Mouse (Mus musculus) thymus, postnatal 10 days (tissue): ENCODE measurements around the gene Itpr1.

ENCODE experiments used
- DNase-seq, 2 experiments: peaks; one replicate each; pipeline ENCODE4 v3.0.0; 2021; ENCODE audit warnings: low spot score in 2 of 2

The Itpr1 gene

GRCm38 (mm10) chr6:108239056-108239455 is 26.2 kb downstream of the Itpr1 start:
- no peak for DNase-seq

DNA sequence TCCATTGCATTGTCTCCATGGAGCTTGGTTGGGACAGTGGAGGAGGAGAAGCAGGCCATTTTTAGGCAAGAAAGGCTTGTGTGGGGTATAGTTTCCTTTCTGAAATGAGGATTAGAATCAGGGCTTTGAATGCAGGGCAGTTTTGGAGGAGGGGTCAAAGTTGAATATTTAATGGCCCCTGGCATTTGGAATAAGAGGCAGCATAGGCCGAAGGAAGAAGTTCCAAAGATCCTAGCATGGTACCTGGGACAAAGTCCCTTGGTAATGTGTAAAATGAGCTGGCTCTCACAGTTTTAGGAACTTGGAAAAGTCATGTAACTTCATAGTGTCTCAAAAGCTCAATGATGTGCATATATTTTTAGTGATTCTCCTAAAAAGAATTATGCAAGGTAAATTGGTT is 27.1 kb downstream of the Itpr1 start:
- no peak for DNase-seq

DNA sequence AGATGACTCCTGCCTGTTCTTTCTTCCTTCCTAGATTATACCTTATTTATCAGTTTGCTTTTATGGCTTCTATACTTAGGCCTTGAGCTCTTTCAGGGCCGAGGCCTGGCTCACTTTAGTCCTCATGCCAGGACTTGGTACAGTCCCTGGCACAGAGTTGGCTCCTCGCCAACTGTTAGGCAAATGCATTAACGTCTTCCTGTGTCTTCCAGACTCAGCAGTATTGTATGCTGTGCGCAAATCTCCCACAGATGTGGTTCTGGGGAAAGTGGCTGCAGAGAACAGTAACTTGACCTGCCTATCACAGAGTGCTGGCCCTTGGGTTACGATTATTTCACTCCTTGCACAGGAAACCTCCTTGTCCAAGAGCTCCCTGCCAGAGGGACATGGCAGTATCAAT is 27.9 kb downstream of the Itpr1 start:
- DNase-seq = no peak

DNA sequence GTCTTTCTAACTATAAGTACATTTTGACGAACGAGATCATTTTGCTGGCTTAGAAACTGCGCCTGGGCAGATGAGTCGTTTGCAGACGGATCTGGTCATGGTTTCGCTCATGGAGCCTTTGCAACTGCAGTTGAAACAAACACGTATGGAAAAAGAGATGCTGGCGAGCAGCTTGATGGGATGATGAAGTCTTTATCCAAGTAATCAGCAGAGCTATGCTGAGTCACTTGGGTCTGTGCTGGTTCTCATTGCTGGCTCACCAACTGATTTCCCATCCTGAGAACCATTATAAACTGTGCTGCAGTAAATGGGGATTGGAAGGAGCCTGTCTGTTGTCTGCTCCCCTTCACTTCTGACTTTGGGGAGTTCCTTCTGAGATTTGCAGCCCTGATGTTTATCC is 31.7 kb downstream of the Itpr1 start:
- no peak for DNase-seq

- no peak for DNase-seq
Measured at GRCm38 (mm10) chr6:108246369-108247085, 33.6 kb downstream of the Itpr1 start.

DNA sequence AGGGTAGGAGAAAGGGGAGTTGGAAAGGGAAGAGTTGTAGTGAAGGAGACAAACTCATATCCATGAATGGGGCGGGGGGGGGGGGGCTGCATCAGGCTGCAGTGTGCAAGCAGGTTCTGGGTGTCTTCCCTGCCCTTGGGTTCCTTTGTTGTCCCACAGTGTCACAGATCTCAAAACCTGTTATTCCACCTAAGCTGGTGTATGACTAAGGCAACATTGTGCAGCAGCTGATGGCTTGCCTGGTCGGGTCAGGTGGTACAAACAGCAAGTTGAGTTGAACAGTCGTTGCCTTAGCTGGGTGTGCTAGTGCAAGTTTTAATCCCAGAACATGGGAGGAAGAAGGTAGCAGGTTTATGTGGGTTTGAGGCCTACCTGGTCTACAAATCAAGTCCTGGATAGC is 34.3 kb downstream of the Itpr1 start:
- DNase-seq = no peak

GRCm38 (mm10) chr6:108248519-108248918 is 35.6 kb downstream of the Itpr1 start:
- no peak for DNase-seq

DNA sequence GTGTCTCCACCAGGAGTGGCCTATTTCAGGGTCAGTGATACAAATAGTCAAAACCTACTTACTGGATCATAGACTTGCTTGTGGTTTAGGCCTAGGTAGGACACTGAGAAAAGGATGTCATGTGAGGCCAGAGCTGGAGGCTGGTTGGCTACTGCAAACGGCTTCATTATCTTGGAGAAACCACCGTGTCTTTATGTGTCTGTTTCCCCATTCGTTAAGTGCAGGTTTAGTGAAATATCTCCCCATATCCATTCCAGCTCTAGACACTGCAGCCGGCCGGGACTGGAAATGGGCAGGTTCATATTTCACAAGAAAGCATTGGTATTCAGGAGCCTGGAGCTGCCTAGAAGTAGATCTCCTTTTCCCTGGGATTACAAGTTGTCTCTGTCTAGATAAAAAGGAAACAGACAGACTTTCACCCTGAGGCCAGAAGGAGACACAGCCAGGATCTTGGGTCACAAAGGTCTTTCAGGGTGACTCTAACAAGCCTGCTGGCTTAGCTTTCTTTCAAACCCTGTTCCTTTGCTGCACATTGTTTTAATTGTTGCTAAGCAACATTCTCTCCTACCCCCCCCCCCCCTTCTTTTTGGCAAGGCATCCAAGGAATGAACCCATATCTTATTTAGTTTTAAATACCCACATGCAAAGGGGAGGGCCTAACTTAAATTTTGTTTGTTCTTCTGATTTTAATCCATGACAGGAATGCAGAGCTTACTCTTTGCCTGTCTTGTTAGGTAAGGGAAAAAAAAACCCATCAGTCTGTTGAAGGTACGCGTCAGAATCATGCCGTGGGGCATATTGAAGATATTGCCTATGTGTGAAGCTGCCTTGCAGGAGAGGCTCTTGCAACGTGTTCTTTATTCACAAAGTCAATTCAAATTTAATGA is 36.4 kb downstream of the Itpr1 start:
- DNase-seq = no peak

DNA sequence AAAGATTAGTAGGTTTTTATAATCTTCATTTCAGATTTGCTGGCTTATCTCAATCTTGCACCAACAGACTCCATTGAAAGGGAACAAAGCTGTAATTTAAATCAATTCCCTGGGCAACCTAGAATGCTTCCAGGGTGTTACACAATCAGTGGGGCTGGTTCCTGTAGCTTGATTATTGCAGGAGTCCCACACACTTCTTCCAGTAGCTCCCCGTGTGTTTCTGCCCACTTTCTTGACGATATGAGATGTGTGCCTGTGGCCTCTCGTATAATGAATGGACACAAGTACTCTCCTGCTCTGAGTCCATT is 37.0 kb downstream of the Itpr1 start:
- no peak for DNase-seq

GRCm38 (mm10) chr6:108250416-108250815 is 37.5 kb downstream of the Itpr1 start:
- no peak for DNase-seq

DNA sequence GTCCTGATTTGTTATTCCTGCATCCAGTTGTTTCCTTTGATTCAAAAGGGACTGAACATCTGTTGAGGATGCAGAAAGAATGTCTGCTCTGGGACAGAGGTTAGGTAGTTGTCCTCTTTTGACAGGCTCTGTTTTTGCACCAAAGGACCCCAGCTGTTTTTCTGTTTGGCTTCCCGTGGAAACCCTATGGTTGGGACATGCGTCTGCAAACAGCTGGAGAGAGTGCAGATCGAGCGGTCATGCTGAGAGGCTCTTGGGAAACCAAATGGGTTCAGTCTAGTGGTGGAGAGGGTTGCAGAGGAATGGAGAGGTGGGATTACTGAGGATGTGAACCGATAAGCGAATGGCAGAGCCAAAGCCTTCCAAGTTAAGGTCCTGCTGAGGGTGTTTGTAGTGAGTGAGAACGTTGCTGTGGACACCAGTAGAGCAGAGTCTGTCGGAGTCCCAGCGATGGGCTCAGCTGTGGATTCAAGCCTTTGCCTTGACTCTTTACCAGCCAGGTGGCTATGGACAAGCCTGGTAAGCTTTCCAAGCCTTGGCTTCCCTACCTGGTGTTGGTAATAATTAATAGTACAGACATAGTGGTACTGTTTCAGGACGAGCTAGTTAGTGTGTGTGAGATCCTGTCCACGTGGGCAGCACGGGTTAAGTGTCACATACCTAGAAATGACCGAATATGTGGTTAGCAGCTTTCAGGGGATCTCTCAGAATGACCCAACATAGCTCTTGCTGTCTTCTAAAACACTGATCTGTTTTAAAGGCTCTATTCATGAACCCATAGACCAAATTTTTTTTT is 39.9 kb downstream of the Itpr1 start:
- DNase-seq = no peak

GRCm38 (mm10) chr6:108254132-108255064 is 41.5 kb downstream of the Itpr1 start:
- no peak for DNase-seq

DNA sequence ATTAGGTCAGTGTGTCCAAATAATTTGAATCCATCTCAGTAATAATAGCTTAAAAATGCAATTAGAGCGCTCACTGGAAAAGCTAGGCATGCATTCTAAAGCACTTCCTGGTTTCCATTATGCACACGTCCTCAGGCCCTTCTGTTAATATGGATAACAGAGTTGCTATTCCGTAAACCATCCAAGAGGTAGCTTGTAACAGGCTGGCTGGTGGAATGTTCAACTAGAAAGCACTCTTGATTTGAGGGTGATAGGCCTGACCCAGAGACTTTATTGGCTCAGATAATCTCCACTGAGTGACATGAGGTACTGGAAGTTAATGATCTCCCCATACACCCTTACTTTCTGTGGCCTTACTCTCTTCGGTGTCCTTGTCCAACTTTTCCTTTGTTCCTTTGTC is 43.0 kb downstream of the Itpr1 start:
- no peak for DNase-seq

GRCm38 (mm10) chr6:108257225-108257624 is 44.3 kb downstream of the Itpr1 start:
- no peak for DNase-seq

- no peak for DNase-seq
Measured at GRCm38 (mm10) chr6:108258631-108259030, 45.7 kb downstream of the Itpr1 start.

- peak in 1 of 2 experiments; percentile 16 for DNase-seq
Measured at GRCm38 (mm10) chr6:108259671-108260070, 46.8 kb downstream of the Itpr1 start.

- no peak for DNase-seq
Measured at GRCm38 (mm10) chr6:108261506-108261905, 48.6 kb downstream of the Itpr1 start.

DNA sequence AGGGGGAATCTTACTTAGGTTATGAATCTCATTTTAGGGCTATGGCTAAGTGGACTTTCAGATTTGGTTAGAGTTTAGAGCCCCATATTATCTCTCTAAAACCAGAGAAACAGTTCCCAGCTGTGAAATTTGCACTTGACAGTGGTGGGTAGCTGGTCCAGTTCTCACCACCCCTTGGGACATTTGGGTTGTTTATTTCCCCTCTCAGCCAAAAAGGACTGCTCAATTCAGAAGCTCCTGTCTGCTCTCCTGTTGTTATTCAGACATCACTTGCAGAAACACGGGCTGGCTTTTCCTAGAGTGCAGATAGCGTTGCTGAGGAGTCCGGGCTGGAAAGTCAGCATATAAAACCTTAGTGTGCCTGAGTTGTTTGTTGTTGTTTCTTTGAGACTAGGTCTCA is 51.3 kb downstream of the Itpr1 start:
- DNase-seq = no peak

GRCm38 (mm10) chr6:108273451-108273850 is 60.6 kb downstream of the Itpr1 start:
- no peak for DNase-seq

DNA sequence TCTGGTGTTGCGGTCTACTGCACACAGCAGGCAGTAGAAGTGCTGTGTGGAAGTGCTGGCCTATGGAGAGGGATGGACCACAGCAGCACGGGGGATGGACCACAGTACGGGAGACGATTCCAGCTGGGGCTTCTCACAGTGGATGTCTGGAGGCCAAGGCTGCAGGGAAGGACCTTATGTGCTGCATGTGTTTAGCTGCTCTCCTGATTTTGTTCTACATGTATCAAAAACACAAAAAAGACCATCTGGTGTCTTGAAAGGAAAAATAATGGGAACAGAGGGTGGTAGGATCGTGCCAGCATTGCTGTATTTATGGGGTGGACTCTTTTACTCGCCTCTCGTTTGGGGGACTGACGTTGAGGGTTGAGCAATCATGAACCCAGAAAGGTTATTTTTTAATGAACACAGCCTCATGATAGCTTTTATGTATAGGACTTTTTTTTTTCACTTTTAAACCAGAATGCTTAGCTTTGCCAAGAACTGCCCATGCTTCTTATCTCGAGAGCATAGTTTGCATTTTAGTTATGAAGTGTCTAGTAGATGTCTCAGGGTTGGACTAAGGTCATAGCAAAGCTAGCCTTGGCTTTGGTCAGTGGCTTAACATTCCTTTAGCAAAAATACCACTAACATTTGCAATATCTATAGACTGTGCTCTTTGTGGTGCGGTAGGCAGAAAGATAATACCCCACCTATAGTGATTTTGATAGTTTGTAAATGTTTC is 61.6 kb downstream of the Itpr1 start:
- DNase-seq = no peak
